Mouse (Mus musculus) small intestine, adult 2 months (tissue): ENCODE results near the gene Pter. TPM values are rescaled to one million over a fixed set of nuclear protein-coding genes. Genes with fewer than 3 reads are reported as not detected.

ENCODE experiments used
- H3K27ac ChIP-seq: fragments of 200-500 bp; 2 replicates; pipeline ENCODE4 v1.5.1; 2012; ENCODE audit warnings: low read depth, low read length, control low read depth, inconsistent platforms; ENCODE audit not compliant: insufficient read depth
- H3K27me3 ChIP-seq: fragments of 200-500 bp; 2 replicates; pipeline ENCODE4 v1.6.1; 2012; ENCODE audit warnings: mild to moderate bottlenecking, moderate library complexity, low read length, inconsistent platforms; ENCODE audit not compliant: control insufficient read depth, insufficient read depth
- H3K36me3 ChIP-seq: fragments of 200-500 bp; 2 replicates; pipeline ENCODE4 v1.6.1; 2012; ENCODE audit warnings: mild to moderate bottlenecking, low read length, control low read depth, inconsistent platforms; ENCODE audit not compliant: control insufficient read depth, insufficient read depth
- H3K4me1 ChIP-seq: fragments of 200-500 bp; 2 replicates; pipeline ENCODE4 v1.6.1; 2012; ENCODE audit warnings: low read length, inconsistent platforms, mixed read lengths; ENCODE audit not compliant: control insufficient read depth, insufficient read depth, insufficient read length
- H3K4me3 ChIP-seq: fragments of 200-500 bp; 2 replicates; pipeline ENCODE4 v1.5.1; 2012; ENCODE audit warnings: low read depth, mild to moderate bottlenecking, control low read depth, inconsistent platforms, low read length, moderate library complexity
- CTCF ChIP-seq: fragments of 200-500 bp; IDR thresholded peaks from 2 replicates; pipeline ENCODE4 v1.5.1; 2012; ENCODE audit warnings: low read depth, mild to moderate bottlenecking, control low read depth, inconsistent platforms, low read length, moderate library complexity, mixed read lengths; ENCODE audit not compliant: insufficient replicate concordance, insufficient read length; ENCODE audit errors: extremely low read depth
- POLR2A ChIP-seq: fragments of 200-500 bp; IDR thresholded peaks from 2 replicates; pipeline ENCODE4 v1.6.1; 2012; ENCODE audit warnings: low read depth, mild to moderate bottlenecking, control low read depth, inconsistent platforms, low read length, moderate library complexity
- WGBS: fragments of 180-500 bp; shearing (Covaris S2); methylation state at CpG from one replicate; pipeline ENCODE4 v1.1.7; 2018; 5-methylcytosine and 5-hydroxymethylcytosine counted together
- polyA plus RNA-seq: library from polyadenylated mRNA; depleted of rRNA; stranded (reverse); fragments of >200 nt; gene quantifications from 2 replicates; pipeline ENCODE4 v1.2.3, GENCODE M21; 2012; rRNA removed

Pter gene
- polyA plus RNA-seq, 1 experiment, result 2.5 TPM

DNA sequence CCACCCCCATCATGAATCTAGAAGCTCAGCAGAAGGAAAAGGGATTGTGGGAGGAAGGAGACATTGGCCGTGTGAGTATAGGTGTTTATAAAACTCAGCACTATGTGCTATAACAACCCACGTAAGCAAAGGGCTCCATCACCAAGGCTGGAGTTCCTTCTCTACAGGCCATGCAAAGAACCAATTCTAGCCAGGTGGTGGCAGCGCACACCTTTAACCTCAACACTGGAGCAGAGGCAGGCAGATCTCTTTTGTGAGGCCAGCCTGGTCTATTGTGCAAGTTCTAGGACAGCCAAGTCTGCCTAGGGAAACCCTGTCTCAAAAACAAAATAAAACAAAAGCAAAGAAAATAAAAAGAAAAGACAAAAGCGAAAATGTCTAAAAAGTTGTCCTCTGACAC, 115.9 kb downstream of the Pter start:
- no peaks in the 10 kb centered on the region for H3K27me3 ChIP-seq
- H3K36me3 ChIP-seq, result no peaks in the 10 kb centered on the region
- 84% methylated on average over 4 of the region's 4 CpGs for WGBS
- no peak for TF ChIP-seq POLR2A
- no peak for TF ChIP-seq CTCF
- peaks cover 5% of the 10 kb centered on the region; the same call in 1 of the 2 replicates for H3K4me1 ChIP-seq
- H3K4me3 ChIP-seq, result no peak overlapping the region
- H3K27ac ChIP-seq, result no peak overlapping the region

DNA sequence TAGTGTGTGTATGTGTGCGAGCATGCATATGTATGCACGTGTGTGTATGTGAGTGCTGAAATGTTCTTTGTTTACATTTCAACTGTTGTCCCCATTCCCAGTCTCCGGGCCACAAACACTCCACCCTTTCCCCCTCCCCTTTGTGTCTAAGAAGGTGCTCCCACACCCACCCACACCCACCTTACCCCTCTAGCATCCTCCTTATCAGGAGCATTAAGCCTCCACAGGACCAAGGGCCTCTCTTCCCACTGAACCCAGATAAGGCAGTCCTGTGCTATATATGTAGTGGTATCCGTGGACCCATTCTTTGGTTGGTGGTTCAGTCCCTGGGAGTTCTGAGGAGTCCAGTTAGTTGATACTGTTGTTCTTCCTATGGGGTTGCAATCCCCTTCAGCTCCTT, 120.7 kb downstream of the Pter start:
- Histone ChIP-seq H3K27ac (no peak overlapping the region), H3K27me3 (no peaks in the 10 kb centered on the region), H3K4me1 (peaks cover 5% of the 10 kb centered on the region; the same call in 1 of the 2 replicates), H3K4me3 (no peak overlapping the region), H3K36me3 (no peaks in the 10 kb centered on the region)
- 83% methylated on average over 4 of the region's 4 CpGs for WGBS
- TF ChIP-seq CTCF (no peak), POLR2A (no peak)

DNA sequence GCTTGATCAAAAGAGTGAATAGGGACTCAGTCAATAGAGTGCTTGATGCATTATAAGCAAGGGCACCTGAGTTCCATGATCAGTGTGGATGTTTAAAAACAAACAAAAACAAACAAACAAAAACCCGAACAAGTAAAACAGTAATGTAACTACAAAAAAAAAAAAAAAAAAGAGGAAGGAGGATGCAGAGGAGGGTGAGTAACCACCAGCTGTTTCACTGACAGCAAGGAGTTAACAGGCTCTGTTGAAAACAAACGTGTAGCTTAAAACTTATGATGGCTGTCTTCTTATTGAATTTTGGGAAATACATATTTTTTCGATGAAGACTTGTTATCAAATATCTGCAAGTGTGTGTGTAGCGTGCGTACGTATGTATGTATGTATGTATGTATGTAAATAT, 124.8 kb downstream of the Pter start:
- TF ChIP-seq POLR2A, result no peak
- TF ChIP-seq CTCF, result no peak
- 81% methylated on average over 6 of the region's 6 CpGs for WGBS
- no peak overlapping the region for H3K4me3 ChIP-seq

More for the DNA sequence above, 124.8 kb downstream of the Pter start:
- no peaks in the 10 kb centered on the region for H3K36me3 ChIP-seq
- no peak overlapping the region for H3K27ac ChIP-seq
- no peaks in the 10 kb centered on the region; the same call in 1 of the 2 replicates for H3K4me1 ChIP-seq
- no peaks in the 10 kb centered on the region for H3K27me3 ChIP-seq

Other genes with a start within 250 kb of the Pter start
- gene C1ql3, start 87.8 kb downstream of the Pter start, polyA plus RNA-seq, result 0.05 and 0.08 TPM in 2 replicates